Mouse (Mus musculus): Measurements from ENCODE around the gene Sez6. TPM values are rescaled to one million over a fixed set of nuclear protein-coding genes. Genes with fewer than 3 reads are reported as not detected.

Sez6 gene
- total RNA-seq, 1 experiment, result 0.45 TPM

DNA sequence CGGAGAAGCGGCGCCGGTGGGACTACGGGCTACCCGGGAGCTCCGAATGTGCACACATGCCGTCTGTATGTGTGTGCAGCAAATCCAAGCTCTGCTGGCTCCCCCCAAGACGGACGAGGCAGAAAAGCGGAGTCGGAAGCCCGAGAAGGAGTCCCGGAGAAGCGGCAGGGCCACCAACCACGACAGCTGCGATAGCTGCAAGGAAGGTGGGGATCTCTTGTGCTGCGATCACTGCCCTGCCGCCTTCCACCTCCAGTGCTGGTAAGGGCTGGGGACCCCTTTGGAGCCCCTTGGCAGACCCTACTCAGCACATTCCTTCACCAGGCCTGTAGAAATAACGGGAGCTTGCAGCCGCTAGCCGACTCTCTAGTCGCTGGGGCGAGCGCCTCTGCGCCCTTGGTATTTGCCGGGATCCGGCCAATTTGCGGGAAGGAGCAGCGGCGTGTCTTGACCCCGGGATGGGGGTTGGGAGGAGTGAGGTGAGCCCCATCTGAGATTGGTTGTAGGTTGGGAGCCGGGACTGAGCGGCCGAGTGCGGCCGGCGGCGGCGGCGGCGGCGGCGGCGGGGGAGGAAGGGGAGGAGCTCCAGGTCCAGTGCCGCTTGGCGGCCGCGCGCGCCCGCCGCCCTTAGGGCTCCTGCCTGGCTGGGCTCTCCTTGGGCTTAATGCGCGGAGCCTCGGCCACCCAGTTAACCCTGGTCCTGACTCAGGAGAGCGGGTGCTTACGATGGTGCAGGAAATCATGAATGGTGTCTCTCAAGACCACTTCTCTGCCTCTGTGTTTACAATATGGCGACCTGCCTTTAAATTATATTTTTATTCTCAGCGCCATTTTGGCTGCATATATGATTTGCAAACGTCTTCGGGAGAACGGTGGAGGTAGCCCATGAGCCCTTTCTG, 53.6 kb downstream of the Sez6 start:
- Histone ChIP-seq H3K9ac (ENCODE audit: insufficient read depth, low read depth, low read length, poor library complexity, severe bottlenecking) (peak overlapping the region; percentile 90), H3K27ac (ENCODE audit: insufficient read depth, low read depth, low read length, poor library complexity, severe bottlenecking) (peak overlapping the region; percentile 96), H3K36me3 (ENCODE audit: control insufficient read depth, insufficient read depth, low read length, poor library complexity, severe bottlenecking) (peaks cover 11% of the 10 kb centered on the region), H3K4me1 (ENCODE audit: control insufficient read depth in 2 of 2, insufficient read depth in 2 of 2, low read length in 2 of 2, poor library complexity in 1 of 2) (peaks cover 2 to 3% of the 10 kb centered on the region in 2 experiments; a peak in 2 of 4 replicates), H3K9me3 (ENCODE audit: control insufficient read depth, insufficient read depth, low read depth, low read length) (no peaks in the 10 kb centered on the region), H3K4me3 (ENCODE audit: insufficient read depth in 1 of 2, low read depth in 1 of 2, low read length in 2 of 2, poor library complexity in 1 of 2, severe bottlenecking in 1 of 2) (peak overlapping the region; percentile 70 to 88)
- TF ChIP-seq HCFC1 (IDR thresholded peaks at IDR 0.05; ENCODE audit: borderline replicate concordance, insufficient read depth, low read length), result no peak
- TF ChIP-seq CHD2 (IDR thresholded peaks at IDR 0.05; ENCODE audit: low read depth, low read length), result no peak
- no peak for TF ChIP-seq MAFK (IDR thresholded peaks at IDR 0.05; ENCODE audit: insufficient read depth, low read depth, low read length)
- no peak for TF ChIP-seq ZC3H11A (IDR thresholded peaks at IDR 0.05; ENCODE audit: borderline replicate concordance, low read depth, low read length)
- no peak for TF ChIP-seq ZNF384 (IDR thresholded peaks at IDR 0.05; ENCODE audit: low read depth, low read length)
- in situ Hi-C loops (cut with MboI; ENCODE audit: low sequenced_read_pairs in 2 of 2, unreplicated experiment in 2 of 2), result no loop called here
- peak; percentile 54 for DNase-seq (ENCODE audit: low read depth, low spot score)

DNA sequence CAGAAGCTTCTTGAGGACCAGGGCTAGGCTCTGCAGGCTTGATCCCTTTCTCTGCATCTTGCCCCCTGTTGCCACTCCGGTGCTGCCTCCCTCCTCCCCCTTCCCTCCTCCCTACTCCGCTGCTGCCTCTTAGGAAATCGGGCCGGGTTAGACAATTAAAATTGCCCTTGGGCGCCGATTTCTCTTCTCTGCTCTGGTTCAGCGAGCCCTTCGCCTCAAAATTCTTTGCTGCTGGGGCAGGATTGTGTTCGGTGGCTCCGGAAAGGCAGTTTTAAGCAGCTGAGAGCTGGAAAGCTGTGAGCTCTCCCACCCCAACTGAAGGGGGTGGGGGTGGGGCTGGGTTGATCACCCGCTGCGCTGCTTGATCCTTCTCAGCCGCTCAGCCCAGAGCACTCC, 54.2 kb downstream of the Sez6 start:
- Histone ChIP-seq H3K9ac (ENCODE audit: insufficient read depth, low read depth, low read length, poor library complexity, severe bottlenecking) (peak overlapping the region; percentile 90; the same call in 1 of the 2 replicates), H3K4me3 (ENCODE audit: insufficient read depth in 1 of 2, low read depth in 1 of 2, low read length in 2 of 2, poor library complexity in 1 of 2, severe bottlenecking in 1 of 2) (peak overlapping the region; percentile 70 to 88), H3K36me3 (ENCODE audit: control insufficient read depth, insufficient read depth, low read length, poor library complexity, severe bottlenecking) (peaks cover 11% of the 10 kb centered on the region), H3K4me1 (ENCODE audit: control insufficient read depth in 2 of 2, insufficient read depth in 2 of 2, low read length in 2 of 2, poor library complexity in 1 of 2) (peaks cover 2 to 5% of the 10 kb centered on the region in 2 experiments; a peak in 3 of 4 replicates), H3K9me3 (ENCODE audit: control insufficient read depth, insufficient read depth, low read depth, low read length) (no peaks in the 10 kb centered on the region), H3K27ac (ENCODE audit: insufficient read depth, low read depth, low read length, poor library complexity, severe bottlenecking) (peak overlapping the region; percentile 96; the same call in 1 of the 2 replicates)
- TF ChIP-seq MAFK (IDR thresholded peaks at IDR 0.05; ENCODE audit: insufficient read depth, low read depth, low read length), result no peak
- no peak for TF ChIP-seq ZC3H11A (IDR thresholded peaks at IDR 0.05; ENCODE audit: borderline replicate concordance, low read depth, low read length)
- no peak for TF ChIP-seq ZNF384 (IDR thresholded peaks at IDR 0.05; ENCODE audit: low read depth, low read length)
- TF ChIP-seq CHD2 (IDR thresholded peaks at IDR 0.05; ENCODE audit: low read depth, low read length), result no peak
- TF ChIP-seq HCFC1 (IDR thresholded peaks at IDR 0.05; ENCODE audit: borderline replicate concordance, insufficient read depth, low read length), result no peak
- DNase-seq (ENCODE audit: low read depth, low spot score), result peak; percentile 56
- in situ Hi-C loops (cut with MboI; ENCODE audit: low sequenced_read_pairs in 2 of 2, unreplicated experiment in 2 of 2), result no loop called here

GRCm38 (mm10) chr11:77985541-77986065, 55.0 kb downstream of the Sez6 start:
- H3K4me1 ChIP-seq (ENCODE audit: control insufficient read depth in 2 of 2, insufficient read depth in 2 of 2, low read length in 2 of 2, poor library complexity in 1 of 2), result peaks cover 2 to 5% of the 10 kb centered on the region in 2 experiments; a peak in 3 of 4 replicates
- peaks cover 11% of the 10 kb centered on the region for H3K36me3 ChIP-seq (ENCODE audit: control insufficient read depth, insufficient read depth, low read length, poor library complexity, severe bottlenecking)
- no peak for TF ChIP-seq MAFK (IDR thresholded peaks at IDR 0.05; ENCODE audit: insufficient read depth, low read depth, low read length)
- TF ChIP-seq ZC3H11A (IDR thresholded peaks at IDR 0.05; ENCODE audit: borderline replicate concordance, low read depth, low read length), result no peak
- TF ChIP-seq ZNF384 (IDR thresholded peaks at IDR 0.05; ENCODE audit: low read depth, low read length), result peak; percentile 77
- no peak for TF ChIP-seq HCFC1 (IDR thresholded peaks at IDR 0.05; ENCODE audit: borderline replicate concordance, insufficient read depth, low read length)
- 0 out of 2 replicates have a peak, but pooled peaks have one; percentile 12 for TF ChIP-seq CHD2 (IDR thresholded peaks at IDR 0.05; ENCODE audit: low read depth, low read length)
- H3K9ac ChIP-seq (ENCODE audit: insufficient read depth, low read depth, low read length, poor library complexity, severe bottlenecking), result peak overlapping the region; percentile 90; the same call in 1 of the 2 replicates
- DNase-seq (ENCODE audit: low read depth, low spot score), result no peak
- H3K4me3 ChIP-seq (ENCODE audit: insufficient read depth in 1 of 2, low read depth in 1 of 2, low read length in 2 of 2, poor library complexity in 1 of 2, severe bottlenecking in 1 of 2), result peak overlapping the region; percentile 70 to 88
- in situ Hi-C loops (cut with MboI; ENCODE audit: low sequenced_read_pairs in 2 of 2, unreplicated experiment in 2 of 2), result no loop called here
- H3K27ac ChIP-seq (ENCODE audit: insufficient read depth, low read depth, low read length, poor library complexity, severe bottlenecking), result peak overlapping the region; percentile 96; the same call in 1 of the 2 replicates
- H3K9me3 ChIP-seq (ENCODE audit: control insufficient read depth, insufficient read depth, low read depth, low read length), result no peaks in the 10 kb centered on the region

GRCm38 (mm10) chr11:77989071-77989690, 58.6 kb downstream of the Sez6 start:
- H3K9ac ChIP-seq (ENCODE audit: insufficient read depth, low read depth, low read length, poor library complexity, severe bottlenecking), result no peak overlapping the region
- no peak overlapping the region for H3K27ac ChIP-seq (ENCODE audit: insufficient read depth, low read depth, low read length, poor library complexity, severe bottlenecking)
- TF ChIP-seq CHD2 (IDR thresholded peaks at IDR 0.05; ENCODE audit: low read depth, low read length) (no peak), ZNF384 (IDR thresholded peaks at IDR 0.05; ENCODE audit: low read depth, low read length) (no peak), MAFK (IDR thresholded peaks at IDR 0.05; ENCODE audit: insufficient read depth, low read depth, low read length) (no peak), HCFC1 (IDR thresholded peaks at IDR 0.05; ENCODE audit: borderline replicate concordance, insufficient read depth, low read length) (no peak), ZC3H11A (IDR thresholded peaks at IDR 0.05; ENCODE audit: borderline replicate concordance, low read depth, low read length) (no peak)

More at GRCm38 (mm10) chr11:77989071-77989690, 58.6 kb downstream of the Sez6 start:
- DNase-seq (ENCODE audit: low read depth, low spot score), result no peak
- H3K4me3 ChIP-seq (ENCODE audit: insufficient read depth in 1 of 2, low read depth in 1 of 2, low read length in 2 of 2, poor library complexity in 1 of 2, severe bottlenecking in 1 of 2), result no peak overlapping the region
- H3K4me1 ChIP-seq (ENCODE audit: control insufficient read depth in 2 of 2, insufficient read depth in 2 of 2, low read length in 2 of 2, poor library complexity in 1 of 2), result peaks cover 2 to 5% of the 10 kb centered on the region in 2 experiments; a peak in 3 of 4 replicates
- H3K9me3 ChIP-seq (ENCODE audit: control insufficient read depth, insufficient read depth, low read depth, low read length), result no peaks in the 10 kb centered on the region
- H3K36me3 ChIP-seq (ENCODE audit: control insufficient read depth, insufficient read depth, low read length, poor library complexity, severe bottlenecking), result peaks cover 15% of the 10 kb centered on the region
- in situ Hi-C loops (cut with MboI; ENCODE audit: low sequenced_read_pairs in 2 of 2, unreplicated experiment in 2 of 2), result no loop called here
